Mouse (Mus musculus): ENCODE data around the gene Il4. TPM values are rescaled to one million over a fixed set of nuclear protein-coding genes. Genes with fewer than 3 reads are reported as not detected.

Il4 gene
- total RNA-seq (2021), result not detected
- long read RNA-seq, experiment 1, result 0 reads
- long read RNA-seq, experiment 2, result 0 reads

- DNase-seq (ENCODE audit: low spot score in 2 of 2), result no peak
These were observed at the start of gene Il4 for GRCm38 (mm10) chr11:53618619-53619198. Gene Il4, minus strand, starts transcription at chr11:53618669.

GRCm38 (mm10) chr11:53664091-53664490 is 45.6 kb upstream of the Il4 start:
- no peak for DNase-seq (ENCODE audit: low spot score in 2 of 2)

GRCm38 (mm10) chr11:53662794-53663674 is 44.6 kb upstream of the Il4 start:
- DNase-seq (ENCODE audit: low spot score in 2 of 2), result peak; percentile 45 to 57

GRCm38 (mm10) chr11:53657828-53658227 is 39.4 kb upstream of the Il4 start:
- no peak for DNase-seq (ENCODE audit: low spot score in 2 of 2)

- DNase-seq (ENCODE audit: low spot score in 2 of 2), result no peak
These were observed 38.9 kb upstream of the Il4 start for GRCm38 (mm10) chr11:53657381-53657780.

GRCm38 (mm10) chr11:53656558-53657202 is 38.2 kb upstream of the Il4 start:
- no peak for DNase-seq (ENCODE audit: low spot score in 2 of 2)

- peak in 1 of 2 experiments; percentile 10 for DNase-seq (ENCODE audit: low spot score in 2 of 2)
These were observed 36.6 kb upstream of the Il4 start for GRCm38 (mm10) chr11:53655043-53655442.

- no peak for DNase-seq (ENCODE audit: low spot score in 2 of 2)
These were observed 34.0 kb upstream of the Il4 start for GRCm38 (mm10) chr11:53652427-53652826.

- no peak for DNase-seq (ENCODE audit: low spot score in 2 of 2)
These were observed 33.0 kb upstream of the Il4 start for GRCm38 (mm10) chr11:53651441-53651840.

- DNase-seq (ENCODE audit: low spot score in 2 of 2), result no peak
These were observed 25.5 kb upstream of the Il4 start for GRCm38 (mm10) chr11:53644017-53644416.

GRCm38 (mm10) chr11:53642744-53643279 is 24.3 kb upstream of the Il4 start:
- no peak for DNase-seq (ENCODE audit: low spot score in 2 of 2)

- no peak for DNase-seq (ENCODE audit: low spot score in 2 of 2)
These were observed 19.4 kb upstream of the Il4 start for GRCm38 (mm10) chr11:53637803-53638260.

GRCm38 (mm10) chr11:53637046-53637802 is 18.8 kb upstream of the Il4 start:
- no peak for DNase-seq (ENCODE audit: low spot score in 2 of 2)

GRCm38 (mm10) chr11:53636183-53636646 is 17.7 kb upstream of the Il4 start:
- peak; percentile 53 for DNase-seq (ENCODE audit: low spot score in 2 of 2)

- peak in 1 of 2 experiments; percentile 6 for DNase-seq (ENCODE audit: low spot score in 2 of 2)
These were observed 17.2 kb upstream of the Il4 start for GRCm38 (mm10) chr11:53635590-53636182.

- no peak for DNase-seq (ENCODE audit: low spot score in 2 of 2)
These were observed 16.1 kb upstream of the Il4 start, which contains the start of gene Il13 for GRCm38 (mm10) chr11:53634556-53634955. Gene Il13, minus strand, starts transcription at chr11:53634702.

- no peak for DNase-seq (ENCODE audit: low spot score in 2 of 2)
These were observed 15.2 kb upstream of the Il4 start for GRCm38 (mm10) chr11:53633644-53634043.

- peak in 1 of 2 experiments; percentile 14 for DNase-seq (ENCODE audit: low spot score in 2 of 2)
These were observed 13.8 kb upstream of the Il4 start for GRCm38 (mm10) chr11:53632122-53632733.

GRCm38 (mm10) chr11:53627859-53628258 is 9.4 kb upstream of the Il4 start:
- peak; percentile 71 to 88 for DNase-seq (ENCODE audit: low spot score in 2 of 2)

All from left cerebral cortex, adult 18-20 months (tissue).